Mouse (Mus musculus) midbrain, embryonic 11.5 days (tissue): ENCODE data around the gene Tspoap1. TPM values are rescaled to one million over a fixed set of nuclear protein-coding genes. Genes with fewer than 3 reads are reported as not detected.

Experiments used
- ATAC-seq: fragments of 200-750 bp; cut with Nextera tagmentation; 2 replicates; pipeline ENCODE4 v1.8.0; 2017; ENCODE audit warnings: moderate TSS enrichment, moderate library complexity; ENCODE audit not compliant: low FRiP score
- DNase-seq: peaks from one replicate; pipeline ENCODE4 v3.0.0; 2015; ENCODE audit warnings: low spot score; ENCODE audit errors: missing footprints
- H3K27ac ChIP-seq: fragments of 300-500 bp; sonication (generic); 2 replicates; pipeline ENCODE4 v1.5.1; 2014; ENCODE audit warnings: low read depth, low read length
- H3K27me3 ChIP-seq: fragments of 300-500 bp; sonication (generic); 2 replicates; pipeline ENCODE4 v1.6.1; 2014; ENCODE audit warnings: mild to moderate bottlenecking, low read length, moderate library complexity, mixed read lengths; ENCODE audit not compliant: control insufficient read depth, insufficient read depth
- H3K36me3 ChIP-seq: fragments of 300-500 bp; sonication (generic); 2 replicates; pipeline ENCODE4 v1.6.1; 2014; ENCODE audit warnings: mild to moderate bottlenecking, low read length, moderate library complexity, mixed read lengths; ENCODE audit not compliant: control insufficient read depth, insufficient read depth
- H3K4me1 ChIP-seq: fragments of 300-500 bp; sonication (generic); 2 replicates; pipeline ENCODE4 v1.6.1; 2014; ENCODE audit warnings: low read length; ENCODE audit not compliant: control insufficient read depth, insufficient read depth
- H3K4me2 ChIP-seq: fragments of 300-500 bp; sonication (generic); 2 replicates; pipeline ENCODE4 v1.6.1; 2014; ENCODE audit warnings: mild to moderate bottlenecking, moderate library complexity
- H3K4me3 ChIP-seq: fragments of 300-500 bp; sonication (generic); 2 replicates; pipeline ENCODE4 v1.5.1; 2014; ENCODE audit warnings: low read depth, low read length
- H3K9ac ChIP-seq: fragments of 300-500 bp; sonication (generic); 2 replicates; pipeline ENCODE4 v1.6.1; 2014; ENCODE audit warnings: low read length
- H3K9me3 ChIP-seq: fragments of 300-500 bp; sonication (generic); 2 replicates; pipeline ENCODE4 v1.6.1; 2016; ENCODE audit warnings: low read length; ENCODE audit not compliant: control insufficient read depth
- WGBS: fragments of 180-500 bp; shearing (Covaris S2); extraction: QIAGEN DNeasy Blood & Tissue Kit; methylation state at CpG from one replicate; pipeline ENCODE4 v1.1.7; 2014; 5-methylcytosine and 5-hydroxymethylcytosine counted together
- polyA plus RNA-seq: library from polyadenylated mRNA; unstranded; fragments of >200 nt; fragmentation: Nextera tagmentation; extraction: Ambion mirVana; gene quantifications from 2 replicates; pipeline ENCODE4 v1.2.1, GENCODE M21; 2014

Gene Tspoap1
- polyA plus RNA-seq, 1 experiment from 2014 or later: 7.0 TPM

- Histone ChIP-seq H3K4me2 (no peak overlapping the region), H3K4me3 (no peak overlapping the region), H3K9ac (no peak overlapping the region), H3K27ac (no peak overlapping the region), H3K36me3 (no peaks in the 10 kb centered on the region), H3K9me3 (no peaks in the 10 kb centered on the region), H3K4me1 (no peaks in the 10 kb centered on the region), H3K27me3 (no peaks in the 10 kb centered on the region)
- WGBS: 65% methylated on average over 18 of the region's 18 CpGs
- ATAC-seq (no peak), DNase-seq (peak; percentile 60)
Measured at GRCm38 (mm10) chr11:87749192-87750042, 10.9 kb upstream of the Tspoap1 start.

- no peaks in the 10 kb centered on the region for H3K9me3 ChIP-seq
- WGBS: 81% methylated on average over 11 of the region's 11 CpGs
- no peak overlapping the region for H3K27ac ChIP-seq
- ATAC-seq (no peak), DNase-seq (peak; percentile 53)
- H3K27me3 ChIP-seq: no peaks in the 10 kb centered on the region
- H3K4me1 ChIP-seq: no peaks in the 10 kb centered on the region
- H3K36me3 ChIP-seq: no peaks in the 10 kb centered on the region
- H3K4me2 ChIP-seq: no peak overlapping the region
- no peak overlapping the region for H3K9ac ChIP-seq
- H3K4me3 ChIP-seq: no peak overlapping the region
Measured at GRCm38 (mm10) chr11:87750043-87750421, 10.3 kb upstream of the Tspoap1 start.

- WGBS: 69% methylated on average over 3 of the region's 3 CpGs
- Histone ChIP-seq H3K27ac (no peak overlapping the region), H3K27me3 (no peaks in the 10 kb centered on the region), H3K36me3 (no peaks in the 10 kb centered on the region), H3K4me1 (no peaks in the 10 kb centered on the region), H3K4me3 (no peak overlapping the region), H3K9me3 (no peaks in the 10 kb centered on the region), H3K4me2 (no peak overlapping the region), H3K9ac (no peak overlapping the region)
- ATAC-seq: no peak
- DNase-seq: no peak
Measured at GRCm38 (mm10) chr11:87750521-87750920, 9.8 kb upstream of the Tspoap1 start.

- no peak overlapping the region for H3K9ac ChIP-seq
- no peaks in the 10 kb centered on the region for H3K36me3 ChIP-seq
- no peak overlapping the region for H3K27ac ChIP-seq
- H3K4me2 ChIP-seq: no peak overlapping the region
- WGBS: 86% methylated on average over 8 of the region's 8 CpGs
- no peaks in the 10 kb centered on the region for H3K4me1 ChIP-seq
- ATAC-seq (no peak), DNase-seq (peak; percentile 26)
- no peak overlapping the region for H3K4me3 ChIP-seq
- H3K27me3 ChIP-seq: no peaks in the 10 kb centered on the region
- H3K9me3 ChIP-seq: no peaks in the 10 kb centered on the region
Measured at GRCm38 (mm10) chr11:87751031-87751430, 9.3 kb upstream of the Tspoap1 start.

- H3K4me2 ChIP-seq: no peak overlapping the region
- WGBS: 77% methylated on average over 4 of the region's 4 CpGs
- no peak overlapping the region for H3K9ac ChIP-seq
- DNase-seq: peak; percentile 23
- H3K27me3 ChIP-seq: no peaks in the 10 kb centered on the region
- no peaks in the 10 kb centered on the region for H3K4me1 ChIP-seq
- no peaks in the 10 kb centered on the region for H3K36me3 ChIP-seq
- no peak overlapping the region for H3K4me3 ChIP-seq
- ATAC-seq: no peak
- no peak overlapping the region for H3K27ac ChIP-seq
- no peaks in the 10 kb centered on the region for H3K9me3 ChIP-seq
Measured at GRCm38 (mm10) chr11:87751491-87751966, 8.8 kb upstream of the Tspoap1 start.

GRCm38 (mm10) chr11:87752307-87752706, 8.0 kb upstream of the Tspoap1 start:
- H3K9me3 ChIP-seq: no peaks in the 10 kb centered on the region
- H3K27me3 ChIP-seq: no peaks in the 10 kb centered on the region
- H3K4me3 ChIP-seq: no peak overlapping the region
- 70% methylated on average over 1 of the region's 1 CpGs for WGBS
- H3K36me3 ChIP-seq: no peaks in the 10 kb centered on the region
- H3K9ac ChIP-seq: no peak overlapping the region
- DNase-seq: peak; percentile 49
- no peak overlapping the region for H3K4me2 ChIP-seq
- H3K27ac ChIP-seq: no peak overlapping the region
- no peaks in the 10 kb centered on the region for H3K4me1 ChIP-seq
- ATAC-seq: no peak

- WGBS: 86% methylated on average over 8 of the region's 8 CpGs
- no peaks in the 10 kb centered on the region for H3K4me1 ChIP-seq
- H3K9ac ChIP-seq: no peak overlapping the region
- H3K9me3 ChIP-seq: no peaks in the 10 kb centered on the region
- no peaks in the 10 kb centered on the region for H3K27me3 ChIP-seq
- H3K27ac ChIP-seq: no peak overlapping the region
- ATAC-seq: no peak
- no peak overlapping the region for H3K4me3 ChIP-seq
- peak; percentile 21 for DNase-seq
- H3K36me3 ChIP-seq: no peaks in the 10 kb centered on the region
- H3K4me2 ChIP-seq: no peak overlapping the region
Measured at GRCm38 (mm10) chr11:87753255-87753654, 7.1 kb upstream of the Tspoap1 start.

- H3K4me1 ChIP-seq: no peaks in the 10 kb centered on the region
- no peaks in the 10 kb centered on the region for H3K9me3 ChIP-seq
- H3K9ac ChIP-seq: no peak overlapping the region
- no peak overlapping the region for H3K4me3 ChIP-seq
- no peak overlapping the region for H3K4me2 ChIP-seq
- H3K27me3 ChIP-seq: no peaks in the 10 kb centered on the region
- ATAC-seq (no peak), DNase-seq (peak; percentile 61)
- no peak overlapping the region for H3K27ac ChIP-seq
- no peaks in the 10 kb centered on the region for H3K36me3 ChIP-seq
- 83% methylated on average over 5 of the region's 5 CpGs for WGBS
Measured at GRCm38 (mm10) chr11:87753891-87754501, 6.3 kb upstream of the Tspoap1 start.

- DNase-seq: peak; percentile 56
- H3K9ac ChIP-seq: no peak overlapping the region
- H3K27ac ChIP-seq: no peak overlapping the region
- no peak overlapping the region for H3K4me2 ChIP-seq
- no peak overlapping the region for H3K4me3 ChIP-seq
- 75% methylated on average over 5 of the region's 5 CpGs for WGBS
- no peaks in the 10 kb centered on the region for H3K4me1 ChIP-seq
- no peaks in the 10 kb centered on the region for H3K9me3 ChIP-seq
- H3K27me3 ChIP-seq: no peaks in the 10 kb centered on the region; the same call in 1 of the 2 replicates
- ATAC-seq: no peak
- H3K36me3 ChIP-seq: no peaks in the 10 kb centered on the region
Measured at GRCm38 (mm10) chr11:87754603-87755002, 5.7 kb upstream of the Tspoap1 start.
